Mouse (Mus musculus) sigmoid colon, adult 10 weeks (tissue): ENCODE results near the gene Coq2. TPM values are rescaled to one million over a fixed set of nuclear protein-coding genes. Genes with fewer than 3 reads are reported as not detected.

Experiments
- polyA plus RNA-seq: library from polyadenylated mRNA; stranded (reverse); fragments of 350-450 nt; fragmentation: Illumina TruSeq; extraction: RNeasy Lipid Tissue Mini Kit (QIAGEN cat#74804); gene quantifications from one replicate; pipeline ENCODE4 v1.2.3, GENCODE M21; 2014; ENCODE audit warnings: low read depth, low replicate concordance

Gene Coq2
- 18.2 TPM for polyA plus RNA-seq

DNA sequence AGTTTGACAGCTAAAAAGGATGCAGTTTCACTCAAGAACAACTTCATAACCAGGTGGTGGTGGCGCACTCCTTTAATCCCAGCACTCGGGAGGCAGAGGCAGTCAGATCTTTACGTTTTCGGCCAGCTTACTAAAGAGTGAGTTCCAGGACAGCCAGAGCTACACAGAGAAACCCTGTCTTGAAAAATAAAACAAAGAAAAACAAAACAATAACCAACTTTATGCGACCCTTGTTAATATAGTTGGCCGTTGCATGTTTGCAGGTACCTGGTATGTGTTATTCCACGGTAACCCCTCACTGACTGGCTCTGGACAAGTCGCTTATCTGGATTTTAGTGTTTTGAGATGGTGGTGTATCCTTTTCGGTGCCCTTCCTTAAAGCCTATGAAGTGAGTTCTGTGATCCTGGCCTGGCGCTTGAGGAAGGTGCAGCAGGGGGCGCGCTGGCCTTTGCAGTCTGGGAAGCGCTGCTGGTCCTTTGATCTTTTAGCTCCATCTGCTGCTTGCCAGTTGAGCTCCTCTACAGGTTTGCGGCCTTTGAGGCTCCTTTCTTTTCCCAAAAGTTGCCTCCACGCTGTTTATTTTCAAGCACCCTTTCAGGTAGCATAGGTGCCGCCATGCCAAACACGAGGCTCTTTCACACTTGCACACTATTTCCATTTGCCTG, at the start of gene Coq2:
TSS of gene Coq2 (minus strand) at position 430 of the 666 bp plus-strand sequence.

DNA sequence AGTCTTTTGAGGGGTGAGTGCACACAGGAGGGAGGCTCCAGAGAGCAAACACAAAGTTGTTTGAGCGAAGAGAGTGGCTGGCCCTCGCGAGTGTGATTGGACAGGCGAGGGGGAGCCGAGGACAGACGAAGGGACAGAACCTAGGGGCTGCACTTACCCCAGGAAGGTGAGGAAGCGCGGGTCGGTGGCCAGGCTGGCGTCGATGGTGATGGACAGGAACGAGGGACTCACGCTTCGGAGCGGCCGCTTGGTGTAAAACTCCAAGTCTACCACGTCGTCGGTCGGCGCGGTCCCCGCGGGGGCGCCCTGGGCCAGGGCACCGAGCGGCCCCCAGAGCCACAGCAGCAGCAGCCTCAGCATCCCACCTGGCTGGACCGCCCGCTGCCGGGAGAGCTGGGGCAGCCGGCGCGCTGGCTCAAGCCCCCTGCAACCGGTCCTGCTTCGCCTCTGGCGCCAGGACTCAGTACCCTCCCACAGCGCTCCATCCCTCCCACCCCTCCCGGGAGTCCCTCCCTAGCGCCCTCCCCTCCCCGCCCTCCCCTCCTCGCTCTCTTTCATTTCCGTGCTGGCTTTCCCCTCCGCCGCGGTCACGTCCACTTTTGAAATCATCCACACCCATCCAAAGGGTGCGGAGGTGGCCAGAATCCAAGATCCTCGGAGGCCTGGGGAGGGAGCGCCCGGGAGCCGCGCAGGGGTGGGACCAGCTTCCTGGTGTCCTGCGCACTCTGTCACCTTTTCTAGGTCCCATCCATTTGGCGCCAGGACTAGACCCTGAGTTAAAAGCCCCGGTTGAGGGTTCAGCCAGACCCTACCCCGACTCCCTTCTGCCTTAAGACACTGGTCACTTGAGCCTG, 44.5 kb upstream of the Coq2 start, which contains the start of gene Hpse:
TSS of gene Hpse (minus strand) at position 482 of the 854 bp plus-strand sequence.

Other genes with a start within 250 kb of the Coq2 start
- 42.5 TPM for gene Lin54, start 174.5 kb downstream of the Coq2 start, polyA plus RNA-seq
- 82.0 TPM for gene Cops4, start 156.8 kb downstream of the Coq2 start, polyA plus RNA-seq
- gene Plac8, start 102.9 kb downstream of the Coq2 start, polyA plus RNA-seq: 604 TPM
- 22.9 TPM for gene Hpse, start 44.6 kb upstream of the Coq2 start, polyA plus RNA-seq
- gene Helq, start 123.5 kb upstream of the Coq2 start, polyA plus RNA-seq: 12.1 TPM
- 197 TPM for gene Mrps18c, start 123.5 kb upstream of the Coq2 start, polyA plus RNA-seq
- 43.2 TPM for gene Abraxas1, start 145.8 kb upstream of the Coq2 start, polyA plus RNA-seq
- 11.1 TPM for gene Gpat3, start 170.6 kb upstream of the Coq2 start, polyA plus RNA-seq